Mouse (Mus musculus) spleen, postnatal 10 days (tissue): ENCODE data around the gene Def8.
"Not testable (repeated sequence)": the region's sequence is repeated elsewhere in the genome, so short reads cannot be mapped to it uniquely, and the experiment has no call there.

Experiments used
- DNase-seq, 2 experiments: peaks; one replicate each; pipeline ENCODE4 v3.0.0; 2021 to 2022; ENCODE audit warnings: low spot score in 2 of 2

Def8 gene

GRCm38 (mm10) chr8:123412560-123413170 is 10.7 kb upstream of the Def8 start:
- DNase-seq = no peak

- DNase-seq = no peak
These were observed 9.1 kb upstream of the Def8 start for GRCm38 (mm10) chr8:123414255-123414654.

DNA sequence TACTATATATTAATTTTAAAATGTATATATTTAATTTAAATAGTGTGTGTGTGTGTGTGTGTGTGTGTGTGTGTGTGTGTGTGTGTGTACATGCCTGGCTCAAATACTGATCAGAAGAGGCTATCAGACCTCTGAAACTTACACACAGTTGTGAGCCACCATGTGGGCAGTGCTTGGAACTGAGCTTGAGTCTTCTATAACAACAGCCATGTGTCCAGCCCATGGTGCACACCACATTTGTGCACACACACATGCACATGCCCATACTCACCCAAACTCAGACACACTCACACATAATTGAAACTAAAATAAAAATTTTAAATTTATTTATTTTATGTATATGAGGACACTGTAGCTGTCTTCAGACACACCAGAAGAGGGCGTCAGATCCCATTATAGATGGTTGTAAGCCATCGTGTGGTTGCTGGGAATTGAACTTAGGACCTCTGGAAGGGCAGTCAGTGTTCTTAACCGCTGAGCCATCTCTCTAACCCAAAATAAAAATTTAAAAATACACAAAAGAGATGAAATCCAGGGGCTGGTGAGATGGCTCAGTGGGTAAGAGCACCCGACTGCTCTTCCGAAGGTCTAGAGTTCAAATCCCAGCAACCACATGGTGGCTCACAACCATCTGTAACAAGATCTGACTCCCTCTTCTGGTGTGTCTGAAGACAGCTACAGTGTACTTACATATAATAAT is 8.2 kb upstream of the Def8 start:
- DNase-seq = not testable (repeated sequence)

DNA sequence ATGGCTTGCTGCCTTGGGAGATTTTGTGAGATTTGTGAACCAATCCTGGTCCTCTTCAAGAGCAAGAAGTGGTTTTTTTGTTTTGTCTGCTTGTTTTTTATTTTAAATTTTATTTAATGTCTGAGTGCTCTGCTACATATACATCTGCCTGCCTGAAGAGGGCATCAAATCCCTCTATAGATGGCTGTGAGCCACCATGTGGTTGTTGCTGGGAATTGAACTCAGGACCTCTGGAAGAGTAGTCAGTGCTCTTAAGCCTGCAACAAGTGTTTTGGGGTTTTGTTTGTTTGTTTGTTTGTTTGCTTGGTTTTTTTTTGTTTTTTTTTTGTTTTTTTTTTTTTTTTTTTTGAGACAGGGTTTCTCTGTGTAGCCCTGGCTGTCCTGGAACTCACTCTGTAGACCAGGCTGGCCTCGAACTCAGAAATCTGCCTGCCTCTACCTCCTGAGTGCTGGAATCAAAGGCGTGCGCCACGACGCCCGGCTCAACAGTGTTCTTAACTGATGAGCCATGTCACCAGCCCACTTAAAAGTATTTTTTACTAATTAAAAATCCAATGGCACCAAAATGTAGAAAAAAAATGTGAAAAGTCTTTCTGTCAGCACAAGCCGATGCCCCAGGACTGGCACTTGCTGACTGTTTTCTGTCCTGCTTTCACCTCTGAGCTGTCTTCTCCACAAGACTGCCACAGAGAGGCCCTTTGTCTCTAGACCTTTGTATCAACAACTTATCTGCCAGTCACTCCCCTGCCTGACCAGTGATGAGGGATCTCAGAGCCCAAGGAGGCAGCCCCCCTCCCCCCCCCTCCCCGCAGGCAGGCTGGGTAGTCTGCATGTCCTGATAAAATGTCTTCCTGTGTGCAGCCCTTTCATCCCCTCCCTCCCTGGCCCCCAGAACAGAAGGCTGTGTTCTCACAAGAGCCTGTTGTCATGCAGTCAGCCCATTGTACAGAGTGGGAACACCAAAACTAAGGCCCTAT is 7.1 kb upstream of the Def8 start:
- DNase-seq = no peak

DNA sequence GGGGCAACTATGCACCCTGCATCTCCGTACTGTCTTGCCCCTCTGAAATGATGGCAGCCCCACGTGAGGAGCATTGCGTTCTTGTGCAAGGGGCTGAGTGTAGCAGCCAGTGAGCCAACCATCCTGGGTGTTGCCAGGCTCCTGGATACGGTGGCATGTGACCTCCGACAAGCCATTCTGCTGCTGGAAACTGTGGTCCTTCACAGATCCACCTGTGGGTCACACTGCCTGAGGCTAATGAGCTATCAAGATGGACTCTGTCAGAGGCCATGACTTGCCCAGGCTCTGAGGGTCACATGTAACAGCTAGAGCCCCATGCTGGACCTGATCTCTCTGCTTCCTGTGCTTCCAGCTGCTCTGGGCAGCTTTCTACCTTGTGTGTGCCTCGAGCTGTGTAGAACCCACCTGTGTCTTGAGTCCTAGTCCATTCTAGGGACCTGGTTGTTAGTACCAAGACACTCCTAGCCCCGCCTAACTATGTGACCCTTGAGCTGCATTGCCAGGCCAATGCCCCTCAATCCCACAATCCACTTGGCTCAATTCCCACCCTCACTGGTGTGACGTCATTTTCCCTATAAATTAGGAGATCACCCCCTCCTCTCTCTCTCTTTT is 6.3 kb upstream of the Def8 start:
- DNase-seq = no peak

DNA sequence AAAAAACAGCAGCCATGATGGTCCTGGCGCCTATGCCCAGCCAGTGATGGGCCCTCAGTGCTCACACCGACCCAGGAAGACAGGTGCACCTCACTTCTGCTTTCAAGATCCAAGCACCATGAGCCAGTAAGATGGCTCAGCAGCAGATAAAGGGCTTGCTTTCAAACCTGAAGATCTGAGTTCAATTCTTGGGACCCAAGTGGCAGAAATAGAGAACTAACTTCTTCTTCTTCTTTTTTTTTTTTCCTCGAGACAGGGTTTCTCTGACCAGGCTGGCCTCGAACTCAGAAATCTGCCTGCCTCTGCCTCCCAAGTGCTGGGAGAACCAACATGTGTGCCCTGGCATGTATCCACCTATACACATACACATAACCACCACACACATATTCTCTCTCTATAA is 3.6 kb upstream of the Def8 start:
- no peak for DNase-seq

DNA sequence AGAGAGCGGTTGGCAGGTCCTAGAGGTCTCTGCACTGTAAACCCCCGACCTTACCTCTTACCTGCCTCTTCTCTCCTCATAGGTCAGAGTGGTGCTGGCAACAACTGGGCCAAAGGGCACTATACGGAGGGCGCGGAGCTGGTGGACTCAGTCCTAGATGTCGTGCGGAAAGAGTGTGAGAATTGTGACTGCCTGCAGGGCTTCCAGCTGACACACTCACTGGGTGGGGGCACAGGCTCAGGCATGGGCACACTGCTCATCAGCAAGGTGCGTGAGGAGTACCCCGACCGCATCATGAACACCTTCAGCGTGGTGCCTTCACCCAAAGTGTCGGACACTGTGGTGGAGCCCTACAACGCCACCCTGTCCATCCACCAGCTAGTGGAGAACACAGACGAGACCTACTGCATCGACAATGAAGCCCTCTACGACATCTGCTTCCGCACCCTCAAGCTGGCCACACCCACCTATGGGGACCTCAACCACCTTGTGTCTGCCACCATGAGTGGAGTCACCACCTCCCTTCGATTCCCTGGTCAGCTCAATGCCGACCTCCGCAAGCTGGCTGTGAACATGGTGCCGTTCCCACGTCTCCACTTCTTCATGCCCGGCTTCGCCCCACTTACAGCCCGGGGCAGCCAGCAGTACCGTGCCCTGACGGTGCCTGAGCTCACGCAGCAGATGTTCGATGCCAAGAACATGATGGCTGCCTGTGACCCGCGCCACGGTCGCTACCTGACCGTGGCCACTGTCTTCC is 2.6 kb upstream of the Def8 start:
- no peak for DNase-seq

DNA sequence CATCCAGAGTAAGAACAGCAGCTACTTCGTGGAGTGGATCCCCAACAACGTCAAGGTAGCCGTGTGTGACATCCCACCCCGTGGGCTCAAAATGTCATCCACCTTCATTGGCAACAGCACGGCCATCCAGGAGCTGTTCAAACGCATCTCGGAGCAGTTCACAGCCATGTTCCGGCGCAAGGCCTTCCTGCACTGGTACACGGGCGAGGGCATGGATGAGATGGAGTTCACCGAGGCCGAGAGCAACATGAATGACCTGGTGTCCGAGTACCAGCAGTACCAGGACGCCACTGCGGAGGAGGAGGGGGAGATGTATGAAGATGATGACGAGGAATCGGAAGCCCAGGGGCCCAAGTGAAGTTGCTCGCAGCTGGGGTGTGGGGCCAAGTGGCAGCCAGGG is 2.0 kb upstream of the Def8 start:
- DNase-seq = no peak

DNA sequence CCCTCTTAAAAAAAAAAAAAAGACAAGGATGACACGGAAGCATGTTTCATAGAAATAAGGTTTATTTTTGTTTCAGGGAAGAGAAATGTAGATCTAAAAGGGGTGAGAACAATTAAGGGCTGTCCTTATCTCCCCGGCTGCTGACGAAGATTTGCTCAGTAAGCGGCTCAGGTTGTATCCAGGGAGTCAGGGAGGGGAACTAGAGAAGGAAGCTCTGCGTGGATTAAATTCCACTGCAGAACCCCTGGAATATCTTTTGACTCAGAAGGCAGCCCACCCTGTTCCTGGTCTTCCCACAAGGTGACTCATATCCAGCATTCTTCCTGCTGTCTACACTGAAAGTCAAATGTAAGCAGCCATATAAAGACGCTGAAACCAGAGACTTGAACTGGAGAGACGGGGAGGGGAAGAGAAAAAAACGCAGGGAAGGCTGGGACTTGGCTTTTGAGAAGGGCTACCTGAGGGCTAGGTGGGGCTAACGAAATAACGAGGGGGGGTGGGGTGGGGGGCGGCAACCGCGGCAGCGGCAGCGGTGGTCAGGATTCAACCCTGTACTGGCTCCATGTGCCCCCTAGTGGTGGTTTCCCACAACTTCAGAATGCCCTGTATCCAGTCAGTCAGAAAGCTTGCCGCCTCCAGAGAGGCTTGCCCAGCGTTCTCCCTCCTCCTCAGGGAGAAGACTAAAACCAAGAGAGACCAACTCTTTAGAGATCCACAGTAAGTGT is 1.1 kb upstream of the Def8 start:
- DNase-seq = peak; percentile 32 to 76

- DNase-seq = no peak
These were observed 557 bp upstream of the Def8 start for GRCm38 (mm10) chr8:123422781-123423159.

- no peak for DNase-seq
These were observed 3.5 kb downstream of the Def8 start for GRCm38 (mm10) chr8:123426511-123427509.

- DNase-seq = no peak
These were observed 4.4 kb downstream of the Def8 start for GRCm38 (mm10) chr8:123427639-123428275.

GRCm38 (mm10) chr8:123428343-123428893 is 5.1 kb downstream of the Def8 start:
- DNase-seq = no peak

- DNase-seq = no peak
These were observed 5.8 kb downstream of the Def8 start for GRCm38 (mm10) chr8:123428939-123429721.

DNA sequence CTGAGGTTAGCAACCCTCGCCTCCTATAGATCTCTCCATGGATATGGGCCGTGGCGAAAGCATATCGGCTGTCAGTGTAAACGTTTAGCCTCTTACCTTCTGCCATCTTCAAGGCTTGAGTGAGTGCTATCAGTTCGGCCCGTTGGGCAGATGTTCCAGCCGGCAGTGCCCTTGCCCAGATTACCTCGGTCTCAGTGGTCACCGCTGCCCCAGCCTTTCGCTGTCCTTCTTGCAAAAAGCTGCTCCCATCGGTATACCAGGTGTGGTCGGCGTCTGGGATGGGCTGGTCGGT is 6.3 kb downstream of the Def8 start:
- not testable (repeated sequence) for DNase-seq

- DNase-seq = not testable (repeated sequence)
These were observed 7.6 kb downstream of the Def8 start for GRCm38 (mm10) chr8:123430936-123431335.

DNA sequence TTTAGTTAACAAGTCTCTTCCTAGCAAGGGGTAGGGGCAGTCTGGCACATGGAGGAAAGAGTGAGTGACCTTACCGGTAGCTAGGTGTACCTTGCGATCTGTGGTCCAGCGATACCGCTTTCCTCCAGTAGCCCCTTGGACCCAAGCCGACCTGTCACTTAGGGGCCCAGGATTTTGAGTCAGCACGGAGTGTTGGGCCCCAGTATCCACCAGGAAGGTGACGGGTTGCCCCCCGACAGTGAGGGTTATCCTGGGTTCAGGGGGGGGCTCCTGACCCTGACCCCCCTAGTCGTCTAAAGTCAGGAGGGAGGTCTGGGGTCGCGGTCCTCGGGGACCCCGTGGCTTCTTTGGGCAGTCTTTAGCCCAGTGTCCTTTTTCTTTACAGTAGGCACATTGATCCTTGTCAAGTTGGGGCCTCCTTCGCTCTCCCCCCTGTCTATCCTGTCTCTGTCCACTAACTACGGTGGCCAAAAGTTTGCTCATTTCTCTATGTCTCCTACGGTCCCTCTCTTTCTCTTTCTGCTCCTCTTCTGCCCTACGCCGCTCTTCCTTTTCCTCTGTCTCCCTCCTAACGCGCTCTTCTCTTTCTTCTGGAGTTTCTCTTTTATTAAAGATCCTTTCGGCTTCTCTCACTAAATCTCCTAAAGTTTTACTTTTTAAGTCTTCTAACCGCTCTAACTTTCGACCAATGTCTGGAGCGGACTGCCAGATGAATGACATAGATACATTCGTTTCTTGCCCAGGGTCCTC is 8.5 kb downstream of the Def8 start:
- DNase-seq = no peak
